Mouse (Mus musculus) midbrain, embryonic 11.5 days (tissue): ENCODE measurements around the gene Pigx. TPM values are rescaled to one million over a fixed set of nuclear protein-coding genes. Genes with fewer than 3 reads are reported as not detected.

ENCODE experiments used
- polyA plus RNA-seq: library from polyadenylated mRNA; unstranded; fragments of >200 nt; fragmentation: Nextera tagmentation; extraction: Ambion mirVana; gene quantifications from 2 replicates; pipeline ENCODE4 v1.2.1, GENCODE M21; 2014

The Pigx gene
- polyA plus RNA-seq, 1 experiment from 2014 or later = 150 TPM

Other genes starting within 250 kb of the Pigx start
- gene Meltf, start 220.9 kb downstream of the Pigx start, polyA plus RNA-seq = 0.10 TPM in 1 of 2 replicates, not detected in the other
- gene Pigz, start 165.9 kb downstream of the Pigx start, polyA plus RNA-seq = 1.4 TPM in 2 replicates
- gene 0610012G03Rik, start 151.2 kb downstream of the Pigx start, polyA plus RNA-seq = 86.0 and 93.2 TPM in 2 replicates
- gene Ncbp2, start 151.2 kb downstream of the Pigx start, polyA plus RNA-seq = 165 and 173 TPM in 2 replicates
- 10.2 and 12.3 TPM in 2 replicates for gene Senp5, start 96.5 kb downstream of the Pigx start, polyA plus RNA-seq
- 49.6 and 59.6 TPM in 2 replicates for gene Pak2, start 20.4 kb downstream of the Pigx start, polyA plus RNA-seq
- 51.7 and 56.5 TPM in 2 replicates for gene Cep19, start 60 bp upstream of the Pigx start, polyA plus RNA-seq
- 7.4 and 10.3 TPM in 2 replicates for gene Nrros, start 65.9 kb upstream of the Pigx start, polyA plus RNA-seq
- 0.23 TPM in 1 of 2 replicates, not detected in the other for gene Bex6, start 80.1 kb upstream of the Pigx start, polyA plus RNA-seq
- 22.1 and 22.8 TPM in 2 replicates for gene Fbxo45, start 147.4 kb upstream of the Pigx start, polyA plus RNA-seq
- 16.4 and 19.0 TPM in 2 replicates for gene Wdr53, start 147.5 kb upstream of the Pigx start, polyA plus RNA-seq
- not detected in 2 replicates for gene Smco1, start 171.7 kb upstream of the Pigx start, polyA plus RNA-seq
- gene Rnf168, start 177.7 kb upstream of the Pigx start, polyA plus RNA-seq = 23.9 and 25.0 TPM in 2 replicates
- gene Ubxn7, start 232.5 kb upstream of the Pigx start, polyA plus RNA-seq = 25.2 and 28.6 TPM in 2 replicates